1 mouse cellular context compared by ENCODE assay signal in the genomic region with DNA sequence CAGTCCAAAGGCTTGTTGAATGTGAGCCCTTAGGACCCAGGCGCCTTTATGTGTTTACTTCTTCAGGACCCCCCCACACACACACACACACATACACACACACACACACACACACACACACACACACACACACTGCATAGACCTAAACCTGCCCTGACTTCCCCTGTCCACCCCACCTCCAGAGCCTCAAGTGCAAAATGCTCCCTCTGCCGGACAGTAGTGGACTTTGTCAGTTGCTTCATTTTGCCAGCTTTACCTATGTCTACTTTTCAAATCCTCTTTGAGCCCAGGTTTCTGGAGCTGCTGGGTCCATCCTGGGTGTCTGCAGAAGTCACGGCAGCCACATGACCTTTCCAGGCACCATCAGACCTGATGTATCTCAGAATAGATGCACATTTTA.
TF ChIP-seq lines count a peak whose summit lies in the region.

No protein-coding gene starts in this region.

TF ChIP-seq in CH12.LX, 34 proteins besides CTCF, POLR2A, EP300 and RAD21 (continued from another document):
- TF ChIP-seq MAX (IDR thresholded peaks at IDR 0.05; ENCODE audit: low read length) (peak; percentile 34; the same call in 1 of the 2 replicates), MXI1 (IDR thresholded peaks at IDR 0.05; ENCODE audit: low read depth, low read length) (peak; percentile 58), E2F4 (IDR thresholded peaks at IDR 0.05; ENCODE audit: insufficient replicate concordance, low read depth, low read length) (no peak), MAZ (IDR thresholded peaks at IDR 0.05; ENCODE audit: low read depth, low read length) (peak; percentile 92), ELF1 (IDR thresholded peaks at IDR 0.05; ENCODE audit: low read depth, low read length) (peak; percentile 60), NRF1 (IDR thresholded peaks at IDR 0.05; ENCODE audit: low read depth, low read length) (no peak)
